Mouse (Mus musculus) urinary bladder, postnatal 25 days (tissue): ENCODE measurements at regions not wholly inside any gene's neighbourhood (a gene's known extent, or its start where the extent isn't known, plus 50 kb on each side); places are given as distances from the start of the nearest gene placed in this dataset.
A peak's percentile ranks its signal among the peaks of the same experiment; 100 is the strongest.

Experiments
- DNase-seq: peaks from one replicate; pipeline ENCODE4 v3.0.0; 2022; ENCODE audit warnings: low spot score

GRCm38 (mm10) chr4:140401632-140402031, 155.0 kb upstream of the Igsf21 start:
- no peak for DNase-seq

GRCm38 (mm10) chr4:140396548-140396947, 150.0 kb upstream of the Igsf21 start:
- DNase-seq: no peak

GRCm38 (mm10) chr4:140392290-140392689, 145.7 kb upstream of the Igsf21 start:
- DNase-seq: no peak

- DNase-seq: no peak
Observed at GRCm38 (mm10) chr4:140390684-140391234, 144.2 kb upstream of the Igsf21 start.

GRCm38 (mm10) chr4:140385686-140386085, 139.1 kb upstream of the Igsf21 start:
- no peak for DNase-seq

- no peak for DNase-seq
Observed at GRCm38 (mm10) chr4:140385226-140385625, 138.6 kb upstream of the Igsf21 start.

- no peak for DNase-seq
Observed at GRCm38 (mm10) chr4:140383596-140383995, 137.0 kb upstream of the Igsf21 start.

GRCm38 (mm10) chr4:140380733-140381132, 134.1 kb upstream of the Igsf21 start:
- DNase-seq: no peak

- no peak for DNase-seq
Observed at GRCm38 (mm10) chr4:140377941-140378340, 131.4 kb upstream of the Igsf21 start.

- DNase-seq: no peak
Observed at GRCm38 (mm10) chr4:140372586-140373325, 126.2 kb upstream of the Igsf21 start.

- no peak for DNase-seq
Observed at GRCm38 (mm10) chr4:140371426-140372213, 125.0 kb upstream of the Igsf21 start.

- no peak for DNase-seq
Observed at GRCm38 (mm10) chr4:140366975-140367680, 120.5 kb upstream of the Igsf21 start.

GRCm38 (mm10) chr4:140358846-140359245, 112.3 kb upstream of the Igsf21 start:
- DNase-seq: no peak

GRCm38 (mm10) chr4:140358103-140358502, 111.5 kb upstream of the Igsf21 start:
- DNase-seq: peak; percentile 72

GRCm38 (mm10) chr4:140355144-140355550, 108.6 kb upstream of the Igsf21 start:
- no peak for DNase-seq

- DNase-seq: no peak
Observed at GRCm38 (mm10) chr4:140348802-140349201, 102.2 kb upstream of the Igsf21 start.

- DNase-seq: no peak
Observed at GRCm38 (mm10) chr4:140330138-140330537, 83.6 kb upstream of the Igsf21 start.

- no peak for DNase-seq
Observed at GRCm38 (mm10) chr4:140326706-140327440, 80.3 kb upstream of the Igsf21 start.

GRCm38 (mm10) chr4:140325677-140326052, 79.1 kb upstream of the Igsf21 start:
- DNase-seq: no peak

GRCm38 (mm10) chr4:140324971-140325676, 78.5 kb upstream of the Igsf21 start:
- no peak for DNase-seq
